In the genomic region with DNA sequence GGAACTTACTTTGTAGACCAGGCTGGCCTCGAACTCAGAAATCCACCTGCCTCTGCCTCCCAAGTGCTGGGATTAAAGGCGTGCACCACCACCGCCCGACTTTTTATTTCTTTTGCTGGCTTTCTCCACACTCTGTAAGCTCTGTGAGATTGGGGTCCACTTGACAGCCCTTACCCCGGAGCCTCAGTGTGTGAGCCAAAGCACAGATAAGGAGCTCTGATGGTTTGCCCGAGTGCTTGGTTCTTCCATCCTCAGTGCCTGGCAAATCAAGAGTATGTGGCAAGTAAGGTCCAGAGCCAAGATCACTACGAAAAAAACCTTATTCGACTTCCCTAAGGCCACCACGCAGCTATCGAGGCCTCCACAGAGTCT, we compare ENCODE assay signal across 8 mouse cellular contexts. TPM values are rescaled to one million over a fixed set of nuclear protein-coding genes. Genes with fewer than 3 reads are reported as not detected.
A peak's percentile ranks its signal among the peaks of the same experiment; 100 is the strongest.
DNase-seq lines count a peak whose midpoint lies in the region; ATAC-seq lines count a peak whose summit lies in the region.

No protein-coding gene starts in this region.

- H3K36me3 ChIP-seq in heart, embryonic 15.5 days: peaks cover 35% of the 10 kb centered on the region
- H3K36me3 ChIP-seq in embryonic facial prominence, embryonic 11.5 days (replicated peaks; ENCODE audit: control insufficient read depth, insufficient read depth, low read depth, low read length): no peaks in the 10 kb centered on the region; the same call in none of the 2 replicates
- H3K36me3 ChIP-seq in hindbrain, embryonic 15.5 days: peaks cover 41% of the 10 kb centered on the region
- H3K36me3 ChIP-seq in midbrain, embryonic 11.5 days (ENCODE audit: control insufficient read depth, insufficient read depth, low read length): peaks cover 19% of the 10 kb centered on the region

- peaks cover 15% of the 10 kb centered on the region for H3K4me1 ChIP-seq in heart, embryonic 15.5 days (replicated peaks)
- H3K4me1 ChIP-seq in embryonic facial prominence, embryonic 11.5 days (ENCODE audit: control insufficient read depth, insufficient read depth, low read length): no peaks in the 10 kb centered on the region; the same call in 1 of the 2 replicates
- peaks cover 9% of the 10 kb centered on the region for H3K4me1 ChIP-seq in hindbrain, embryonic 15.5 days (replicated peaks)
- peaks cover 7% of the 10 kb centered on the region; the same call in 1 of the 2 replicates for H3K4me1 ChIP-seq in midbrain, embryonic 11.5 days (ENCODE audit: control insufficient read depth, insufficient read depth, low read length)

- DNase-seq in heart, adult 11 months: no peak
- no peak for DNase-seq in embryonic facial prominence, embryonic 11.5 days (ENCODE audit: low spot score)
- DNase-seq in midbrain, embryonic 11.5 days (ENCODE audit: low spot score, missing footprints): no peak
- DNase-seq in Muller cell, postnatal 12 days (ENCODE audit: inconsistent ontology term): no peak
- DNase-seq in adrenal gland, adult (ENCODE audit: inconsistent age in 2 of 2, low spot score in 1 of 2): no peak
- no peak for DNase-seq in frontal cortex, postnatal 10 days (ENCODE audit: low spot score in 2 of 2)

- H3K27me3 ChIP-seq in heart, embryonic 15.5 days: no peaks in the 10 kb centered on the region
- H3K27me3 ChIP-seq in embryonic facial prominence, embryonic 11.5 days (ENCODE audit: control insufficient read depth, insufficient read depth, low read length): no peaks in the 10 kb centered on the region; the same call in 1 of the 2 replicates
- no peaks in the 10 kb centered on the region for H3K27me3 ChIP-seq in hindbrain, embryonic 15.5 days
- no peaks in the 10 kb centered on the region for H3K27me3 ChIP-seq in midbrain, embryonic 11.5 days (ENCODE audit: control insufficient read depth, insufficient read depth, low read length)

- 23% methylated on average over 10 of the region's 10 CpGs for WGBS in heart, embryonic 15.5 days
- 30% methylated on average over 10 of the region's 10 CpGs for WGBS in embryonic facial prominence, embryonic 11.5 days
- 19% methylated on average over 10 of the region's 10 CpGs for WGBS in hindbrain, embryonic 15.5 days
- WGBS in midbrain, embryonic 11.5 days: 23% methylated on average over 10 of the region's 10 CpGs

- H3K9me3 ChIP-seq in heart, embryonic 15.5 days (replicated peaks): no peaks in the 10 kb centered on the region
- H3K9me3 ChIP-seq in embryonic facial prominence, embryonic 11.5 days (replicated peaks; ENCODE audit: control insufficient read depth, low read length): no peaks in the 10 kb centered on the region
- H3K9me3 ChIP-seq in hindbrain, embryonic 15.5 days: no peaks in the 10 kb centered on the region
- no peaks in the 10 kb centered on the region for H3K9me3 ChIP-seq in midbrain, embryonic 11.5 days (ENCODE audit: control insufficient read depth, low read length)

- peak overlapping the region; percentile 88 for H3K4me2 ChIP-seq in heart, embryonic 15.5 days
- H3K4me2 ChIP-seq in embryonic facial prominence, embryonic 11.5 days (ENCODE audit: low read depth, low read length): peak overlapping the region; percentile 92
- H3K4me2 ChIP-seq in hindbrain, embryonic 15.5 days: peak overlapping the region; percentile 80
- H3K4me2 ChIP-seq in midbrain, embryonic 11.5 days: peak overlapping the region; percentile 68

- H3K27ac ChIP-seq in heart, embryonic 15.5 days: no peak overlapping the region
- H3K27ac ChIP-seq in embryonic facial prominence, embryonic 11.5 days (replicated peaks; ENCODE audit: low read depth, low read length): no peak overlapping the region
- peak overlapping the region; percentile 82 for H3K27ac ChIP-seq in hindbrain, embryonic 15.5 days (replicated peaks)
- H3K27ac ChIP-seq in midbrain, embryonic 11.5 days (ENCODE audit: low read depth, low read length): peak overlapping the region; percentile 45

- ATAC-seq in heart, embryonic 15.5 days (replicated peaks; ENCODE audit: insufficient number of reproducible peaks, insufficient read depth, low FRiP score, low read depth): no peak
- peak; percentile 2; the same call in 1 of the 2 replicates for ATAC-seq in embryonic facial prominence, embryonic 11.5 days (replicated peaks; ENCODE audit: insufficient number of reproducible peaks, low FRiP score, low TSS enrichment, low read depth)
- ATAC-seq in hindbrain, embryonic 15.5 days (ENCODE audit: low FRiP score, low read depth): no peak
- ATAC-seq in midbrain, embryonic 11.5 days (ENCODE audit: low FRiP score): peak; percentile 51

- peak overlapping the region; percentile 55 for H3K9ac ChIP-seq in heart, embryonic 15.5 days
- peak overlapping the region; percentile 66 for H3K9ac ChIP-seq in embryonic facial prominence, embryonic 11.5 days (replicated peaks; ENCODE audit: low read length)
- peak overlapping the region; percentile 55 for H3K9ac ChIP-seq in hindbrain, embryonic 15.5 days
- peak overlapping the region; percentile 61 for H3K9ac ChIP-seq in midbrain, embryonic 11.5 days (ENCODE audit: low read length)

- peak overlapping the region; percentile 55 for H3K4me3 ChIP-seq in heart, embryonic 15.5 days
- peak overlapping the region; percentile 44 for H3K4me3 ChIP-seq in embryonic facial prominence, embryonic 11.5 days (ENCODE audit: low read depth, low read length)
- peak overlapping the region; percentile 41 for H3K4me3 ChIP-seq in hindbrain, embryonic 15.5 days
- H3K4me3 ChIP-seq in midbrain, embryonic 11.5 days (ENCODE audit: low read depth, low read length): peak overlapping the region; percentile 41

RNA-seq across cellular contexts. Expression of a gene that starts 2.9 kb away (rescaled TPM):
- polyA plus RNA-seq in heart, embryonic 15.5 days (2015; fragmentation: Nextera tagmentation; extraction: Ambion mirVana): 1.4 and 2.0 TPM in 2 replicates
- polyA plus RNA-seq in embryonic facial prominence, embryonic 11.5 days (2014; fragmentation: Nextera tagmentation; extraction: Ambion mirVana): 2.2 and 2.7 TPM in 2 replicates
- 11.1 and 11.3 TPM in 2 replicates for polyA plus RNA-seq in hindbrain, embryonic 15.5 days (2015; fragmentation: Nextera tagmentation; extraction: Ambion mirVana)
- polyA plus RNA-seq in midbrain, embryonic 11.5 days (2014; fragmentation: Nextera tagmentation; extraction: Ambion mirVana): 3.0 TPM in 2 replicates

RNA-seq across cellular contexts. Expression of a gene that starts 14.1 kb away (rescaled TPM):
- 232 and 253 TPM in 2 replicates for polyA plus RNA-seq in heart, embryonic 15.5 days (2015; fragmentation: Nextera tagmentation; extraction: Ambion mirVana)
- 201 and 203 TPM in 2 replicates for polyA plus RNA-seq in embryonic facial prominence, embryonic 11.5 days (2014; fragmentation: Nextera tagmentation; extraction: Ambion mirVana)
- polyA plus RNA-seq in hindbrain, embryonic 15.5 days (2015; fragmentation: Nextera tagmentation; extraction: Ambion mirVana): 413 and 423 TPM in 2 replicates
- polyA plus RNA-seq in midbrain, embryonic 11.5 days (2014; fragmentation: Nextera tagmentation; extraction: Ambion mirVana): 188 and 208 TPM in 2 replicates

RNA-seq across cellular contexts. Expression of a gene that starts 14.3 kb away (rescaled TPM):
- 36.1 and 43.9 TPM in 2 replicates for polyA plus RNA-seq in heart, embryonic 15.5 days (2015; fragmentation: Nextera tagmentation; extraction: Ambion mirVana)
- polyA plus RNA-seq in embryonic facial prominence, embryonic 11.5 days (2014; fragmentation: Nextera tagmentation; extraction: Ambion mirVana): 44.3 and 51.0 TPM in 2 replicates
- polyA plus RNA-seq in hindbrain, embryonic 15.5 days (2015; fragmentation: Nextera tagmentation; extraction: Ambion mirVana): 70.7 and 77.5 TPM in 2 replicates
- polyA plus RNA-seq in midbrain, embryonic 11.5 days (2014; fragmentation: Nextera tagmentation; extraction: Ambion mirVana): 59.3 and 62.4 TPM in 2 replicates

RNA-seq across cellular contexts. Expression of a gene that starts 27.1 kb away (rescaled TPM):
- 9.5 and 16.1 TPM in 2 replicates for polyA plus RNA-seq in heart, embryonic 15.5 days (2015; fragmentation: Nextera tagmentation; extraction: Ambion mirVana)
- 25.7 and 27.2 TPM in 2 replicates for polyA plus RNA-seq in embryonic facial prominence, embryonic 11.5 days (2014; fragmentation: Nextera tagmentation; extraction: Ambion mirVana)
- 18.7 and 23.3 TPM in 2 replicates for polyA plus RNA-seq in hindbrain, embryonic 15.5 days (2015; fragmentation: Nextera tagmentation; extraction: Ambion mirVana)
- 26.6 and 32.0 TPM in 2 replicates for polyA plus RNA-seq in midbrain, embryonic 11.5 days (2014; fragmentation: Nextera tagmentation; extraction: Ambion mirVana)

RNA-seq across cellular contexts. Expression of a gene that starts 43.6 kb away (rescaled TPM):
- not detected in 2 replicates for polyA plus RNA-seq in heart, embryonic 15.5 days (2015; fragmentation: Nextera tagmentation; extraction: Ambion mirVana)
- polyA plus RNA-seq in embryonic facial prominence, embryonic 11.5 days (2014; fragmentation: Nextera tagmentation; extraction: Ambion mirVana): not detected in 2 replicates
- not detected in 2 replicates for polyA plus RNA-seq in hindbrain, embryonic 15.5 days (2015; fragmentation: Nextera tagmentation; extraction: Ambion mirVana)
- polyA plus RNA-seq in midbrain, embryonic 11.5 days (2014; fragmentation: Nextera tagmentation; extraction: Ambion mirVana): not detected in 2 replicates

Comparison
In these comparisons a context has a peak if more than half of its experiments do, and no peak if none do; other contexts are left out.
1. ATAC-seq: peak in embryonic facial prominence, embryonic 11.5 days (single experiment) and midbrain, embryonic 11.5 days (single experiment); none in heart, embryonic 15.5 days (single experiment) and hindbrain, embryonic 15.5 days (single experiment).
2. H3K27ac ChIP-seq: peak in hindbrain, embryonic 15.5 days (single experiment) and midbrain, embryonic 11.5 days (single experiment); none in heart, embryonic 15.5 days (single experiment) and embryonic facial prominence, embryonic 11.5 days (single experiment).
3. Peak in every context shown above with its lines, with median percentiles within 50 percentile points of each other: H3K4me2 ChIP-seq, H3K4me3 ChIP-seq and H3K9ac ChIP-seq.